Mouse (Mus musculus): ENCODE data around the gene Farp1.
"Not testable (repeated sequence)": the region's sequence is repeated elsewhere in the genome, so short reads cannot be mapped to it uniquely, and the experiment has no call there.

The Farp1 gene

DNA sequence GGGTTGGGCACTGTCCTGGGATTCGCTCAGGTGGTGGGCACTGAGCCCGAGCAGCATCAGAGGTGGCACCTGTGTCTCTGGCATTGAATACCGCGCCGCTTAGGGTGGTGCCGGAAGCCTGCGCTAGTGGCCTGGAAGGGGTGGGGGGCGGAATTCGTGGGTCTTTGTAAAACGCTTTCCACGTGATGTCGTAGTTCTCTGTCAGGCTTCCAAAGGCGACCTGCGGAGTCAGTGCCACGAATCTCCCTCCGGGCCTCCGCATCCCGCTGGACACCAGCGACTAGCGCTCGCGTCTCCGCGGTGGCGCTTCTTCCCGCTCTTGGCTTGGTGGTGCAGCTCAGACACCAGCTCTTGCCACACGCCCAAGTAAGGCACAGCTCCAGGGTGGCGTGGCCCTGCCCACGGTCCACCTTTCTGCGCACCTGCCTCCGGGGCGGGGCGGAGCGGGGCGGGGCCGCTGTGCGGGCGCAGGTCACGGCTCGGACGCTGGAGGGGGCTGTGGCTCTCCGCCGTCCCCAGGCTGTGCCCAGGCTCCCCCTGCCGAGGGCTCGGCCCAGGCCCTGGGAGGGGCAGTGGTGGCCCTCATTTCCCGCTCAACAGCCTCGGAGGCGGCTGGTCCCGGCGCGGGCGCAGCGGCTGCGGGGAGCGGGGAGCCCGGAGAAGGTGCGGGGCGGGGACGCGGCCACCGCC is at the start of gene Farp1:
Farp1 (plus strand) TSS at position 228 of the 690 bp plus-strand sequence.
- DNase-seq = peak; percentile 96

DNA sequence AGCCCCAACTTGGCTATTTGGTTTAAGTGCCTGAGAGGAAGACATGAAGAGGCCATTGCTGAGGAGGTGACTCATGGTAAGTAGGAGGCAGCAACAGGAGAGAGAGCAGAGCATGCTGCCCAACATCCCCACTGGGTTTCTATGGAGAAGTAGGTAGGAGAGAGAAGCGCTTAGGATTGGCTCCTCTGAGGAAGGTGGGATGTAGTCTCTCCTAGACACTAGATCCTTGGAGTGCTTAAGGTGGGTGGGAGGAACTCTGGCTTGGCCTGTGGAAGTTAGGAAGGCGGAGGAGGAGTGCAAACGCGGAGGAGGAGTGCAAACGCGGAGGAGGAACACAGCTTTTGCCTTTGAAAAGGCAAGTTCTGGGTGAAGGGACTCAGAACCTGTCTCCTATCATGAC is 45.9 kb upstream of the Farp1 start:
- DNase-seq = no peak

DNA sequence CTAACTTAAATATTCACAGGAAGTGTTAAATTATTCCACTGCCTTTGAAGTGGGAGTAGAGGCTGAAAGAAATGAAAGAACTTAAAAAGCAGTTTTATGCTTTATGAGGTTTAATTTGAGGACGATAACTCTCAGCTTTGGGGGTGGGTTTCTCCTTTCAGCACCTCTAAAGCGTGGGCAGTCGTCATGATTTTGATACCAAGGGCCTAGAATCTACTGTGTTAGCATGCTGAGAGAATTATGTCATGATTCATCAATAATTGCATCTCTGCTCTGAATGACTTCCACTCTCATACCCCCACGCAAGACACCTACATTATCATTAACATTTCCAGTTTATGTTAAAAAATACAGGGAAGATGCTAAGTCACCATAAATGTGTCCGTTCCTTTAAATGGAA is 37.3 kb upstream of the Farp1 start:
- DNase-seq = no peak

DNA sequence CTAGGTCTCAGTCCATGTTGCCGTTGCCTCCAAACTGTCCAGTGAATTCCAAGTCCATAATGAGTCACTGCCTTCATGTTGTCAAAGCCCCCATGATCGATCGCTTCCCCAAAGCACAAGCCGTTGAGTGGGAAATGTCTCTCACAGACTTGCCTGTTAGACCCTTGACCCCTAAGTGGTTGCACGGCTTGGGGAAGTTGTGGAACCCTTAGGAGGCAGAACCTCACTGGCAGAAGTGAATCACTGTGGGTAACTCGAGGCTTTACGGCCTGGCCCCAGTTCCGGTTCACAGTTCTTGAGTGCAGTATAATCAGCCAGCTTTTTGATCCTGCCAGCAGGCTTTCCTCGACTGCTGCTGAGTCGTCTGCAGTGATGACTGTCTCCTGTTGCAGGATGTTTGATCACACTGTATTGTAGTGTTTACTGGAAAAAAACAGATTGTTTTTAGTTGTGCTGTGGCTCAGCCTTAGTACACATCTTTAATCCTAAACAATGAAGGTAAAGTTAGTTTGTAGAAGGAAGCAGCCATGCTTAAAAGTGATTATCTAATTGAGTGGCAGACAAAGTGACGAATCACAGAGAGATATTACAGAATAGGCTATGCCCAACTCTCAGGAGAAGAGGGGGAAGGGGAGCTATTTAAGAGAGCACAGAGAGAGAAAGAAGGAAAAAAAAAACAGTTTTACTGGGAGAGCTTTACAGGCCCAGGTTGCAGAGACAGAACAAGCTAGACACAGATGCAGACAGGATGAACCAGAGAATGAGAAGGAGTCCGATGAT is 34.2 kb upstream of the Farp1 start:
- no peak for DNase-seq

DNA sequence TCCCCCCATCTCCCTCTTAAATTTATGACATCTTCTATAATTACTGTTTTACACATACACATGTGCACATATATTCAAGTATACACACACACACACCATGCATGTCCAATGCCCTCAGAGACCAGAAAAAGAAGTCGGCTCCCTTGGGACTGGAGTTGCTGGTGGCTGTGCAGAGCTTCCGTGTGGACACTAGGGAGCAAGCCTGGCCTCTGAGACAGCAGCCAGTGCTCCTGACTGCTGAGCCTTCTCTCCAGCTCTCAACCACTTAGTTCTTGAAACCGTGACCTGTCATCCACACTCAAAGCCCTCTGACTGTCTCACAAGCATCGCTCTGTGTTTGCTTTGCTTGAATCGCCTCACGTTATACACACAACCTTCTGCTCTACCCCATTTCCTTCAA is 29.4 kb upstream of the Farp1 start:
- DNase-seq = peak; percentile 33 to 58

DNA sequence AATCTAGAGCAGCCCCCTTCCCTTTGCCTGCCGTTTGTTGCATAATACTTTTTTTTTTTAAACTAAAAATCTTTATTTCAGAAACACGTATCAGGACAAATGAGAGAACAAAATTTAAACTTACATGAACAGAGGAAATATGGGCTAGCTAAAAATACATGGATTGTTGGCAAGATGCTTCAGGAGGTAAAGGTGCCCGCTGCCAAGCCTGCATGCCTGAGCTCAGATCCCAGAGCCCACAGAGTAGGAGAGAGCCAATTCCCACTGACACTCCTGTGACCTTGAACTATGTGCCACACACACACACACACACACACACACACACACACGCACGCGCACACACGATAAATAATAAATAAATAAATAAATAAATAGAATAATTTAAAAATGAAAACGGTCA is 29.0 kb upstream of the Farp1 start:
- peak; percentile 47 to 66 for DNase-seq

DNA sequence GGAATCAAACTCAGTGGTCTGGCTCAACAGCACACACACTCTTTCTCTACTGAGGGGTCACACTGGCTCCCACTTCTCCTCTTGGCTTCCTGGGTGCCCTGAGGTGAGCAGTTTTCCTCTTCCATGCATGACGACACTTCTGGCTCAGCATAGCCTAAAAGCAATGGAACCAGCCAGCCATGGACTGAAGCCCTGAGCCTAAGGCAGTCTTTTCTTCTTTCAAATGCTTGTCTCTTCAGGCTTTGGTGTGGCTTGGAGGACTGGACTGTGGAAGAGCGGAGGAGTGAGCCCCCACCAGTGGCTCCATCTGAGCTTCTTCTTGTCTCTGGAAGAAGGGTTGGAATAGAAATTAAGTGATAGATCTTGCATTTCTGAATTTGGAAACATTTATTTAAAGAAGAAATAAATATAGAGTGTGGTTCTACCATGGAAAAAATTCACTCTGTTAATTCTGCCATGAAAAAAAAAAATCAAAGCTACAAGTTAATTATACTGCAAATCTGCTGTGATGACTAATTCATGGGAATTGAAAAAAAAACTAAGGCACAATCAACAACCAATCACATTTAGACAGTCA is 19.8 kb upstream of the Farp1 start:
- no peak for DNase-seq

DNA sequence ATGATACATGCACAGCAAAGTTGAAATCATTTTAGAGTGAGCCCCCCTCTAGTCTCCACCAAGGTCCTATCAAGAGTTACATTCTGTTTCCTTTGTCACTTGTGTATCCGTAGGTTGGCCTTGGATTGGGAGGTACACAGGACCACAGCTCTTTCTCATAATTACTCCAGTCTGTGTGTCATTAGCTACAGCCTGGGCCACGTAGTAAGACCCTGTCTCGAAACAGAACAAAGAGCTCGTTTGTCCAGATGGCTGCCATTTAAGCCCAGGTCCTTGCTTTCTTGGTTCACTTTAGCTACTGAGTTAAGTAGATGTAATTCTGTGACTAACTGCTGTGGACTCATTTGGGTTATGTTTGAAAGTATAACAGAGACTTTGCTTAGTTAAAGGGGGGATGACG is 12.6 kb upstream of the Farp1 start:
- DNase-seq = no peak

DNA sequence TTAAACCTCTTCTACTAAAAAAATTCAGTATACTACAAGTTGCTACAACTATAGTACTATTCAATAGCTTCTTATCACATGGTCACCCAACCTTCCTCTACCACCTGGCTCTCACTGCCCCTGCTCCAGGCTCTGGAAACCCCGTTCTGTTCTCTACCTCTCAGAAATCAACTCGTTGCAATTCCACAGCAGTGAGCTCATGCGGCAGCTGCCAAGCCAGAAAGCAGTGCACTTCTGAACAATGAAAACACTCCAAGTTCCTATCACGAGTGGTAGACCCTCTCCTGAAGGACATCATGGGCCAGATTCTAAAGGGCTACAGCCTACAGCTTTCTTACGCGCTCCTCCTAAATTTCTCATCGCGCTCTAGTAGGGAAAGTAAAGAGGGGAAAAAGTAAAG is 9.6 kb upstream of the Farp1 start:
- DNase-seq = no peak

DNA sequence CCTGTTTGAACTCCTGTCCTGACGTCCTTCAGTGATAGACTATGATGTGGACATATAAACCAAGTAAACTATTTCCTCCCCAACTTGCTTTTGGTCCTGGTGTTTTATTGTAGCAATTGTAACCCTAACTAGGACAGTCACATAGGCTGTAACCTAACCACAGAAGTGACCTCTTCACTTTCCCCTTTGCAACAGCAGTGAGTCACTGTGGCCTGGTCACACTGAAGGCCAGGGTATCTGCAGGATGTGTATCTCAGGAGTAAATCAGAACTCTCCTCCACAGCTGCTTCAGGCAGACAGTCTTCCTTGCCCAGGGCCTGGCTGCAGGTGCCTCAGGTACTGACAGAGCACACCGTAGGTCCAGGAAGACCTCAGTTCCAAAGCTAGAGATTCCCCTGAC is 3.6 kb upstream of the Farp1 start:
- DNase-seq = no peak

DNA sequence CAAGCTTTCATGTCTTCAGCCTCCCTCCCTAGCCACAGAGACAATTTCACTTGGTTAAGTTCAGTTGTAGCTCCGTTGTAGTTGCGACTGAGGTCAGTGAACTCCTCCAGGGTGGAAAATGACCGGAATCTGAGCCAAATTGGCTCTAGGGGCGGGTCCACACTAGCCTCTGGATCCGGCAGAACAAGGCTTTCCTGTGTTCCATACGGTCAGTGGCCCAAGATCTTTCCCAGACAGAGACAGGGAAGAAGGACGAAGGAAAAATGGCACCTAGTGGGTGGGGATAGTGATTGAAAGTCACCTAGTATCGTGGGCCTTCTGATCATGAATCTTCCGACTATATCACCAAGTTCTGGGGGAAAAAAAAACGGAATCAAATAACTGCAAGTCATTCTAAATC is 475 bp upstream of the Farp1 start:
- DNase-seq = peak; percentile 43 to 46

DNA sequence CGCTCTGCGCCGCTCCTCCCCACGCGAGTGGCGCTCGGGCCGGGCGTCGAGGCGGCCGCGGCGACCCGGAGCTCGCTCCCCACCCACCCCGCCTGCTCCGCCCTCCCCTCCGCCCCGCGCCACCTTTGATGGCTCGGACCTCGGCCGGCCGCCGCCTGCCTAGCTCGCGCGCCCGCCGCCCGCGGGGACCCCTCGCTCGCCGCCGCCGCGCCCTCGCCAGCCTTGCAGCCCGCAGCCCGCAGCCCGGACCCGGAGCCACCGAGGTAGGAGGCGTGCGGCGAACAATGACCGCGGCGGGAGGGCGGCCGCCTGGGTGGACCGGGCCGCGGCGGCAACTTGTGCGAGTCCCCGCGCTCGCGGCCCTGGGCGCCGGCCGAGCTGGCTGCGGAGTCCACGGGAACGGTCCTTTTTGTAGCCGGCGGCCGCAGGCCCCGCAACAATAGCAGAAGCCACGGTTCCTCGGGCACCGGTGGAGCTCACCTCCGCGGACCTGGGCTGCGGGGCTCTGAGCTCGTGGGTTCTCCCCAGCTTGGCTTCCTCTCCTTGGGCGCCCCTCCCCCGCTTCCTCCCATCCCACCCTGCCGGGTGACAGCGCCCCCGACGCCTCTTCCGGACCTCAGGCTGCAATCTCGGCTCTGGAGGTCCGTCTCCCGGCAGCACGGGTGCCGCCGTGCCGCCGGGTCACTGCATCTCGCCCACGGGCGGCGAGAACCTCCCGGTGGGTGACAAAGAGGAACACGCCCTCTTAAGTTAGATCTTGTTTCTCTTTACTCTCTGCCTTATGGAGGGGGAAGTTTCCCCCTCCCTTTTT is 868 bp downstream of the Farp1 start:
- DNase-seq = peak; percentile 68 to 74

DNA sequence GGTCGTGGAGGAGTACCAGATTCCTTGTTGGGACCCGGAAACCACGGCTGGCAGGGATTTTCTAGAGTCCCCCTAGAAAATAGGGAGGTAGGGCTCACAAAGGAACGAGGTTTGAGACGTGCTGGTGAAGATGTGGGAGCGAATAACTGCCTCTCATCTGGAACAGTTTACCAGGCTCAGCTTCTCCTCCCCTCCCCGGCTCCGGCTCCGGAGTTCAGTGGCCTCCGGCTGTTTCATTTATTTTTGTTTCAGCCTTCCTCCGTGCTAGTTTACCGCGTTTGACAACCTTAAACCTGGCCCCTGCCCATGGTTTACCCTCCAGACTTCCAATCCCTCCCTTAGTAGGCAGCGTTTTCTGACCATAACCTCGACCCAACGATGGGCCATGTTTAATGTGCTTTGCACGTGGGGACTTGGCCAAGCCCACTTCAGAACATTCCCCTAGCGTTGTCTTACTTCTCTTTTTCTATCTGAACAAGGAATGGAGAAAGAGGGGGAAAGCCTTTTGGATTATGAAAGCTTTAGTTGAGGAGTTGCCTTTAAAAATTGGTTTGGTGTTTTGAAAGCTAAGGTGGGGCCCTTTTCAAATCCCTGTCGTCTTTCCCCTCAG is 1.7 kb downstream of the Farp1 start:
- peak; percentile 35 to 38 for DNase-seq

DNA sequence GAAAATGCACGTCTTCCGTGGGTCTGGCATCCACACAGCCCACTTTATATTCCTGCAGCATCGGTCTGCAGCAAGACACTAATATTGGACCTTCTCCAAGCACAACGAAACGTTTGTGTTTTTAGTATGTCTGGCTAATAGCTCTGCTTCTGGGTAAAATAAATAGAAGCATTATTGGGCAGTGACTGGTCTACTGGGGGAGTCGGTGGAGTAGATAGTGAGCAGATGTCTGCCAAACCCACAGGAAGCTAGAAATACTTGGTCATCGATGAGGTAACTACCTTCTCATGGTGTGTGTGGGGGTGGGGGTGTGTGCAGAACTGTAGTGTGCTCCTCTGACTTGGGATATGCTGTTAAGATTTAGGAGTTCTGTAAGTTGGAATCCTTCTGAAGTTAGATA is 2.3 kb downstream of the Farp1 start:
- DNase-seq = no peak

DNA sequence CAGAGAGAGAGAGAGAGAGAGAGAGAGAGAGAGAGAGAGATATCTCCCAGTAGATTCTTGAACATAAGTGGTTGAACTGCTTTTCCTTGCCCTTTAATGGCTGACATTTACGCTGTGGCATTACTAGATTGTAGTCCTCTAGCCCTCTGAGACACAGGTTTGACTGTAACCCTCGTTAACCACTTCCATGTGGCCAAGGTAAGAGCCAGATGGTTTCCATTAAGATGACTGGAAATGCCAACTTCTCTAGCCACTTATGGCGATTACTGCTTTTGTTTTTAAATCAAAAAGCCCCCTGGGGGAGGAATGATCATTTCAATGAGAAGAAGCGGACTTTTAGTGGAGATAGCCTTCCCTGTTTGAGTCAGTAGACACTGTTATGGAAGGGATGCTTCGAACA is 3.7 kb downstream of the Farp1 start:
- no peak for DNase-seq

DNA sequence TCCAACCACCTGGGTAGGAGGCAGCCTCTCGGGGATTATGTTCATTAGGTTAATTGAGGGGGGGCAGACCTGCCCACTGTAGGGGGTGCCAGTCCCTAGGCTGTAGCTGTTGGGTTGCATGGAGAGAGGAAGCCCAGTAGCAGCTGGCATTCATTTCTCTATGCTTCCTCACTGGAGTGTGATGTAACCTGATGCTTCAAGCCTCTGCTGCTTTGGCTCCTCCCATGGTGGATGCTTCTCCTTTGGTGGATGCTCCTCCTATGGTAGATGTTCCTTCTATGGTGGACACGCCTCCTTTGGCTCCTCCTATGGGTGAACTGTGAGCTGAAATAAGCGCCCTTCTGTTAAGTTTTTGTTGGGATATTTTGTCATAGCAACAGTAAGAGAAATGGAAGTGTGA is 9.1 kb downstream of the Farp1 start:
- DNase-seq = no peak

DNA sequence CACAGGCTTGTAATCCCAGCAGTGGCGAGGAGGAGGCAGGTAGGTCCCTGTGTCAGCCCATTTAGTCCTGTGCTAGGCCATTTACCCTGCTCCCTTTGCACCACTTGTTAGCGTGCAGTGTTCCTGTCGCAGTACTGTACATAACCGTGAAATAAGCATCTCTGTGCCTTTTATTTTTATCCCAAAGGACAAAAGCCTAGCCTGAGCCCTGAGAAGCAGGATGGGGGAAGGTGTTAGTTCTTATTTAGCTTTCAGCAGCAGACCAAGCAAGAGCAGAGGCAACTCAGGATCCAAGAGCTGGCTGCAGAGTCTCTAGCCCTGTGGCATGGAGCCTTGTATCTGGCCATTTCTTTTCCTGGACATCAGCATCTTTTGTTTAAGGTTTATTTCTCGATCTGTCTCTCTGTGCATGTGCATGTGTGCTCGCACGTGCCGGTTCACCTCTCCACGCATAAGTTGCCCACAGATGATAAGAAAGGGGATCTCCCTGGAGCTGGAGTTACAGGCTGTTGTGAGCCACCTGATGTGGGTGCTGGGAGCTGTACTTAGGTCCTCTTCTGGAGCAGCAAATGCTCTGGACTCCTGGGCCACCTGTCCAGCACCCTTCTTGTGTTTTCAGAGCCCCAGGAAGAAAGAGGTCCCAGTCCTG is 11.4 kb downstream of the Farp1 start:
- no peak for DNase-seq

DNA sequence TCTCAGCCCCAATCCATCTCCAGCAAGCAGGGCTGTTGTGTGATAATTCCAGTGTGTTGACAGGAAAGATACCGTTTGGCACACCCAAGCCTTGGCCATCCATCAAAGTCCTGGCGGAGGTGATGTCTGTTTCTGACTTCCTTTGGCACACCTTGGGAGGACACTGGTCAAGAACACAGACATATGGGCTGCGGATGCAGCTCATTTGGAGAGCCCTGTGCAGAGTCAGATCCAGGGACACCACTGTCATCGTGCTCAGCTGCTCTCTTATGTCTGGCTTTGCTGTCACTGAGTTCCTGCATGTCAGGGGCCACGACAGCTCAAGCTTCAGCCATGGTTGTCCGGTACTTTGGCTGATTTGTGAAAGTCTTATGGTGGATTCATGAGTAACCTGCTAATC is 12.8 kb downstream of the Farp1 start:
- DNase-seq = peak; percentile 36 to 40

DNA sequence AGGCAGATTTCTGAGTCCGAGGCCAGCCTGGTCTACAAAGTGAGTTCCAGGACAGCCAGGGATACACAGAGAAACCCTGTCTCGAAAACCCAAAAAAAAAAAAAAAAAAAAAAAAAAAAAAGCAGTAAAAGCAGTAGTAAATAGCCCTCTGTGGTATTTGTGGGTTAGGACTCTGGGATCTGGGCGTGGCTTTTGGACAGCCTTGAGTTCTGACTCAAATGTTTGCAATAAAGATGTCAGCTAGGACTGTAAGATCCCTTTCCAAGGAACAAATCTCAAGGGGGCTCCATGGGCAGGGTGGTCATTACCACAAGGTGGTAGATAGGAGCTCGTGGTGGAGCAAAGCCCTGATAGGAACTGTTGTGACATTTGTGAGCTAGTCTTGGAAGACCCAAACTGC is 16.0 kb downstream of the Farp1 start:
- DNase-seq = not testable (repeated sequence)

DNA sequence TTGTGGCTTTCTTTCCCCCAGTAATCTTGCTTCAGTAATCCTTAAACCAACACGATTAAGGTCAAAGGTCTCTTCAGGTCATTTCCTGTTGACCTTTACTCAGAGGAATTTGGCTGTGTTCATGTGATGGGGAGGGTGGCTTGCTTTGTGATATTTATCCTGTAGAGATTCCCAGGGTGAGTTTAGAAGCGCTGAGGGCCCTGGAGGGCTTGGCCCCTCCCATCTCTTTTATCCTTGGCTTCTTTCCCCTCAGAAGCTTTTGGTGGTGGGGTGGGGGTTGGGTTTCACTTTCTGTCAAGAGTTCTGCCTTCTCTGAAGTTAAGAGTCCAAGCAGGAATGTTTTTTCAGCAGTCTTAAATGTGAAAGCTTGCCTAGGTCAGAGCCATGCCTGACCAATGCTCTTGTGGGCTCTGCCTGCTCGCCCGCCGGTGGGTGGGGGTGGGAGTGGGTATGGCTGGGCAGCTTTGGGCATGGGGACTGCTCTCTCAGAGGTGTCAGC is 18.1 kb downstream of the Farp1 start:
- no peak for DNase-seq

DNA sequence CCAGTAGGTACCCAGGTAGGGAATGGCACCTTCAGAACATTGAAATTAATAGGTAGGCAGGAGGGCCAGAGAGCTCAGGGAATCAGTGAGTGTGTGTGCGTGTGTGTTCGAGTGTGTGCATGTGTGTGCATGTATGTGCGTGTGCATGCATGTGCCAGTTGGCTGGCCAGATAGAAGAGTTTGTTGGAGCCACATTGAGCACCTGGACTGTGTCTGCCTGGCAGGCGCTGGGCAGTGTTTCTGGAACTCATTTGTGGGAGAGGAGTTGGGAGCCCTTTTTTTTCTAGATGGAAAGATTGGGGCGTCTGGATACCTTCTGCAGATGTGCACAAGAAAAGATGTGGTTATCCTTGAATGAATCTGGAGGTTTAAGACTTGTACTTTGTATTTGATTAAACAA is 19.1 kb downstream of the Farp1 start:
- no peak for DNase-seq

DNA sequence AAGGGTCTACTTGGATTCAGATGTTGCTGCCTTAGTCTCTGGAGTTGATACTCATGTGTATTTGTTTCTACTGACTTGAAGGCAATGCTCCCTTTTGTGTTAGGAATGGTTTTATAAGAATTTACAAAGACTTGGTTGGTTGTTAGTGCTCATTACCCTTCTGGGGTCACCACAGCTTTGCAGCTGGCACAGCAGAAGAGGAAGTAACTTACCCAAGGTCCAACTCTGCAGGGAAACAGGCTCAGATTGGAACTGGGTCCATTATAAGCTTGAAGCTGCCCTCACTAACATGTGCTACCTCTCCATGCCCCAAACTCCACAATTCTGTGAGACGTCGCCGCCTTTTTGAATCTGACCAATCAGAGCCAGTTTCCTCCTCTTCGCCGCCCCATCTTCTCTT is 22.8 kb downstream of the Farp1 start:
- no peak for DNase-seq
